Mouse (Mus musculus): ENCODE measurements around the gene Cacul1.

- TF ChIP-seq CTCF (IDR thresholded peaks at IDR 0.05; ENCODE audit: borderline replicate concordance, control insufficient read depth, extremely low read depth, insufficient read depth, low read length, poor library complexity) (no peak), POLR2A (IDR thresholded peaks at IDR 0.05; ENCODE audit: control insufficient read depth, extremely low read depth, insufficient read depth, low read length, poor library complexity) (no peak)
Measured at GRCm38 (mm10) chr19:60495772-60496171, 85.1 kb downstream of the Cacul1 start.

Measured in thymus, adult 2 months (tissue).